Mouse (Mus musculus): Measurements from ENCODE around the gene Eif3l.

Eif3l gene

DNA sequence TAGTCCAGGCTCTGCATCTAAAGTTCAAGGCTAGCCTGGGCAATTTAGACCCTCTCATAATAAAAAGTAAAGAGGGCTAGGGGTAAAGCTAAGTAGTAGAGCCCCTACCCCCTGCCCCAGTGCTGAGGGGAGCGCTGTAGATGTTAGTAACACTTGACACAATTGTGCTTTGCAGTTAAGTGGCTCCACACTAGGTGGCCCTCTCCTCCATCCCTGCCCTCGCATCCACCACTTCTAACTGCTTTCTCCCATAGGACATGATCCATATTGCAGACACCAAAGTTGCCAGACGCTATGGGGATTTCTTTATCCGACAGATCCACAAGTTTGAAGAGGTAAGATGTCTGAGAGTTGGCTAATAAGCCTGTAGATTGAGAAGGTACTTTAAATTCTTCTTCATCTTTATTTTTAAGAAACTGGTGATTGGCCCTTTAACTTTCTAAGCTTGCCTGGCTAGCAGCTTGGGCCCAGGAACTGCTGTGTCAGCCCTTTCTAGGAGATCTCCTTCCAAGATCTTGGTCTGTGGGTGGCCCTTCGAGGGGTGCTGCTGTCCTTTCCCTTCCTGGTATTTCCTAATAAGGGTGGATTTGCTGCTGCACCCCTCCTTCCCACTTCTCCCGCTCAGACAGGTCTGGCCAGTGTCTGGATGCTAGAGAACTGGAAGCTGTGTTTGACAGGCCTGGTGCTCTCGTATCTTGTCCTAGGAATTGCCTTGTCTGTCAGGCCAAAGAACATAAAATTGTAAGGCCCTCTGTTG lies 18.3 kb downstream of the Eif3l start:
- DNase-seq (ENCODE audit: low read depth, low spot score): no peak

- DNase-seq (ENCODE audit: low read depth, low spot score): no peak
Observed at GRCm38 (mm10) chr15:79095483-79095882, 20.5 kb downstream of the Eif3l start.

- no peak for DNase-seq (ENCODE audit: low read depth, low spot score)
Observed at GRCm38 (mm10) chr15:79096556-79096955, 21.6 kb downstream of the Eif3l start.

GRCm38 (mm10) chr15:79097135-79097534 lies 22.2 kb downstream of the Eif3l start:
- no peak for DNase-seq (ENCODE audit: low read depth, low spot score)

DNA sequence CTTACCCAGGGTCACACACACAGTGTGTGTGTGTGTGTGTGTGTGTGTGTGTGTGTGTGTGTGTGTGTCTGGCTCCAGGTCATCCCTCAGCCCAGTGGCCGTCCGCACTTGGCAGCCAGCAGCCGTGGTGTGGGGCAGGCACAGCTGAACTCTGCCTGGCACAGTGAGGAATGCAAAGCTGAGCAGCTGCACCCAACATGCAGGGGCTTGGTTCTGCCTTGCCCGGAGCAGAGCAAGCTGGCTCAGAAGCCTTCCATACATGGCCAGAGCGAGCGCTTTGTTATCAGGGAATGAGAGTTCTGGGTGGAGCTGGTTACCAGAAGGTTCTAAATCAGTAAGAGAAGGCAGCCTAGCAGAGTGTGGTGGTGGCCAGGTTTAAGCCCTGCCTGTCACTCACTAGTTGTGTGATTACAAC lies 22.6 kb downstream of the Eif3l start:
- no peak for DNase-seq (ENCODE audit: low read depth, low spot score)

DNA sequence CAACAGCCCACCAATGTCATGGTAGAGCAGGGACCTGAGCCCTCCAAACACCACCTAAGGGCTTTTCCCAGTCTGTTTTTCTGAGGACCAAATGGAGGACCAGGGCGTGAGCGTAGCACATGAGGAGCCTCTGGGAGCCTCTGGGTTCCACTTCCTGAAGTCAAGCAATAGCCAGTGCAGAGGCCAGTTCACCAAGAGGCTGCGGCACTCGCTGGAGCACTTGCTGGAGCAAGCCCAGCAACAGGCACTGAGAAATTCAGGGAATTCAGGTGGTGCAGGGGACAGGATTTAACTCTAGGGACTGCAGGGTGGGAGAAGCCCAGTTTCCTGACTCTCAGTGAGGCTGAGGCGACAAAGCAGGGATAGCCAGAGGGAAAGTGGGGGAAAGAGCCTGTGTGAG lies 23.2 kb downstream of the Eif3l start:
- DNase-seq (ENCODE audit: low read depth, low spot score): no peak

DNA sequence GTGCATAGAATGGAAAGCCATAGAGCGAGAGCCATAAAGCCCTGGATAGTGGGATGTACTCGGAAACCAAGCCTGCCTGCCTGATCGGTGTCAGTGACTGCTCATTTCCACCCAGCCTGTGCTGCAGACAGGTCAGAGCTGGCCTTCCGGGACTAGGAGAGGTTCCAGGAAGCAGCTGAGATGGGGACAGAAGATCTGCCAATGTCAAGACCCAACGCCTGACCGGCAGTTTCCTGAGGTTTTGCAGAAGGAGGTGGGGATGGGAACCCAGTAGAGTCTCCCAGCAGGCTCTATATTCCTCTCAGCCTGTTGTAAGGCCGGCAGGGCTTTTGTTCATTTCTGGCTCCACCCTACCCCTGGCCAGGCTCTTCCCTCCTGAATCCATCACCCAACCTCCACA lies 23.9 kb downstream of the Eif3l start:
- no peak for DNase-seq (ENCODE audit: low read depth, low spot score)

DNA sequence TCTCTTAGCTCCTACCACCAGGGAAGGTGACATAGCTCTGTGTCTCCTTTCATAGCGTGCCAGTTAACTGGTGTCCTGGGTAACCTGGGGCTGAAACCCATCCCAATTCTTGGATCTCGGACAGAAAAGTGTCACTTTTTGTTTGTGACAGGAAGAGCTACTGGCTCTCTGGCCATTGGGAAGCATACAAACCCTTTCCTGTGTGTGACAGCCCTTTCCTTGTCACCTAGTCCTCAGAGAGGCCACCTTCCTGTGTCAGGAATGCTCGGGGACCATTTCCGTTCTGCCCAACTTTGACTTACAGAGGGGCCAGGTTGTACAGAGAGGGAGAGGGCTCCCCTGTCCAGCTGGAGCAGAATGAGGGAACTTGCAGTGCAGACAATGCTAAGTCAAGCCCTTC lies 24.5 kb downstream of the Eif3l start:
- no peak for DNase-seq (ENCODE audit: low read depth, low spot score)

- no peak for DNase-seq (ENCODE audit: low read depth, low spot score)
Observed at GRCm38 (mm10) chr15:79100391-79100790, 25.4 kb downstream of the Eif3l start.

- DNase-seq (ENCODE audit: low read depth, low spot score): no peak
Observed at GRCm38 (mm10) chr15:79101531-79101930, 26.6 kb downstream of the Eif3l start.

GRCm38 (mm10) chr15:79103264-79103663 lies 28.3 kb downstream of the Eif3l start:
- DNase-seq (ENCODE audit: low read depth, low spot score): no peak

- no peak for DNase-seq (ENCODE audit: low read depth, low spot score)
Observed at GRCm38 (mm10) chr15:79105804-79106203, 30.8 kb downstream of the Eif3l start.

DNA sequence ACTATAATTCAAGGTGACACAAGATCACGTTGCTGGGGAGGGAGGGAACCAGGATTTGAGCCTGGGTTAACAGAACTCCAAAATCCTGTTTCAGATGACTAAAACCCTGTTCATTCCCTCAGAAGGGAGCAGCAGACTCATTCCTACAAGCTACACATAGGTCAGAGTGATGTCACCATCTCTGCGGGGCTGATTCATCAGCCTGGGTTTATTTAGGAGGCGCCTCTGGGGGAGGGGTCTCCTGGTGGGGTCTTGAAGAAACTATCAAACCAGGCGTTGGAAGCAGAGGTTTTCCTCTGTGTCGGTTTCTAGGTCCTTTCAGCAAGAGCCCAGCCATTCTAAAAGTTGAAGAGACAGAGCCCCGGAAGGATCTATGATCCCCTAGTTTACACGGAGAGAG lies 33.0 kb downstream of the Eif3l start:
- DNase-seq (ENCODE audit: low read depth, low spot score): no peak

DNA sequence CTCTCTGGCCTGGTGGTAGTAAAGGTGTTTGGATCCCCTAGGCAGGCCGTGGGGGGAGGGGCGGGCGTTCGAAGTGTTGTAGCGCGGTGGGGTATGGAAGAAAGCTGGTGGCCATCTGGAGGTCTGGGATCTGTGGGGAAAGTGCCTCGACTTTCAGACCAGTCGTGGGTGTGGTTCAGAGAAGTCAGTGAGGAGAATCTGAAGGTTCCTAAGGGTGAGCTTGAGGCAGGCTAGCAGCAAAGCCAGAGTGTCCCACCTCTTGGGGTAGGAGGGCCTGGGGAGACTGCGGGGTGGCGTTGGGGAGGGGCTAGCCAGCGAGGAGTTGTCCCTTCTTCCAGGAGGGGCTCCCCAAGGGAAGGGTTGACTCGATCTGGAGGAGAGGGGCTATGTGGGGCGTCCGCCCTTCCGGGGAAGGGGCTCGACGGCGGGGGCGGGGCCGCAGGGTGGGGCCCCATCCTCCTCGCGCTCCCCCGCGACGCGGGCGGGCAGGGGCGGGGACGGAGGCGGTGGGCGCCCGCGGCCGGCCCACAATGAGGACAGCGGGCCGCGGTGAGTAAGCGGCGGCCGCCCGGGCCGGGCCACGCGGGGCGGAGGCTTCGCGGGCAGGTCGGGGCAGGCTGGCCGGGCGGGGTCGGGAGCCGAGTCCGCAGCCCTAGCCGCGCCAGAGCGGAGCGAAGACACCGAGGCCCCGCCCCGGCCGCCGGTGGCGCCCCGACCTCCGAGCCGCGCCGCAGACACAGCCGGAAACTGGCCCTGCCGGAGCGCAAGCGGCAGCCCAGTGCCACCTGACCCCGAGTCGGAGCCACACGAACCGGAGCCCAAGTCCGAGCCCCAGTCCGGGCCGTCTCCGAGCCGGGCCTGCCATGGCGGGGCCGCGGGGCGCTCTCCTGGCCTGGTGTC lies 33.7 kb downstream of the Eif3l start, which contains the start of gene Micall1:
Gene Micall1, plus strand, starts transcription at position 478 of the 900 bp plus-strand sequence.
- no peak for DNase-seq (ENCODE audit: low read depth, low spot score)

GRCm38 (mm10) chr15:79109321-79109934 lies 34.4 kb downstream of the Eif3l start:
- no peak for DNase-seq (ENCODE audit: low read depth, low spot score)

GRCm38 (mm10) chr15:79110031-79110430 lies 35.1 kb downstream of the Eif3l start:
- DNase-seq (ENCODE audit: low read depth, low spot score): no peak

DNA sequence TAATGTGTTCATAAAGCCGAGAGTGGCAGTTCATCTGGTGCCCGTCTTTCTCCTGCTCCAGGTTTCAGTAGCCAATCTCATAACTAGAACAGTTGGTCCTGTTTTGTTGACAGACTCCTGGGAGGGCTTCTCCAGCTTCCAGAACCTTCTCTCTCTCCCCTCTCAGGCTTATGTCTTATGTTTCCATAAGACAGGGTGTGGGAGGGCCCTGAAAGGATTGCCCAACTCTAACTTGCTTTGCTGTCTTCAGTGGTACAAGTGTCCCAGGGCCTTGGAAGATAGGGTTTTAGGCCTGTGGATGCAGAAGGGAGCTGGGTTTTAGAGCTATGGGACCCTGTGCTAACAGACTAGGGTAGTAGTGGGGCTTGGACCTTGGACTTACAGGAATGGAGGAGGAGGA lies 35.5 kb downstream of the Eif3l start:
- DNase-seq (ENCODE audit: low read depth, low spot score): no peak

GRCm38 (mm10) chr15:79111774-79112173 lies 36.8 kb downstream of the Eif3l start:
- no peak for DNase-seq (ENCODE audit: low read depth, low spot score)

DNA sequence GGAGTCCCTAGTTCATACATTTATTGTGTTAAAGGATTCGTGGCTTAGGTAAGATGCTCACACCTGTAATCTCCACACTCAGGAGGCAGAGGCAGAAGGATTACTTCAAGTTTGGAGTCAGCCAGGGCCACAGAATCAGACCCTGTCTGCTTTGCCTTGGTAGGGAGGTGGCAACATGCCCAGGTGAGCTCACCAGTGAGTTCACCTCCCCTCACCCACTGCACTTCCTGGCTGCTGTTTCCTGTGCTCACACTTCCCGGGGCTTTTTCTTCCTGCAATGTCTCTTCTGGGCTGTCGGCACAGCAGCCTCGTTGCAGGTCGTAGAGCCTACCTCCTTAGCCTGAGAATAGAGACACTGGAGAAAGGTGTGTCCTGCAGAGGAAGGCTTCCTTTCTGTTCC lies 40.3 kb downstream of the Eif3l start:
- no peak for DNase-seq (ENCODE audit: low read depth, low spot score)

GRCm38 (mm10) chr15:79119491-79119890 lies 44.5 kb downstream of the Eif3l start:
- no peak for DNase-seq (ENCODE audit: low read depth, low spot score)

DNA sequence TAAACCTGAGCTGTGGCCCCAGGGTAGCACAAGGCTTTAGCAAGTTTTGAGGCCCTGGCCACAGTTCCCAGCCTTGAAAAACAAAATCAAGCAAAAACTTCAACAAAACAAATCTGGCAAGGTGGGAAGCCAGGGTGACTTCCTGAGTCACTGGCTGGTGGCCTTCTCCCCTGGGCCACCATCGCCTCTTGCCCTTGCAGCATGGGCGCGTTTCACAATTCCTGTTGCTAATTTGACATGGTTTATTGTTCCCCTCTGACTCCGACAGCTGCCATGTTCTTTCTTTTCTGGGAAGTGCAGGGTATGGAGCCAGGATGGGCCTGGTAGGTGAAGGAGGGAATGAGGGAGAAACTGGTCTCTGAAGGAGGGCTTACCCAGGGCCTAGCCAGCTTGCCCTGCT lies 47.1 kb downstream of the Eif3l start:
- DNase-seq (ENCODE audit: low read depth, low spot score): no peak

DNA sequence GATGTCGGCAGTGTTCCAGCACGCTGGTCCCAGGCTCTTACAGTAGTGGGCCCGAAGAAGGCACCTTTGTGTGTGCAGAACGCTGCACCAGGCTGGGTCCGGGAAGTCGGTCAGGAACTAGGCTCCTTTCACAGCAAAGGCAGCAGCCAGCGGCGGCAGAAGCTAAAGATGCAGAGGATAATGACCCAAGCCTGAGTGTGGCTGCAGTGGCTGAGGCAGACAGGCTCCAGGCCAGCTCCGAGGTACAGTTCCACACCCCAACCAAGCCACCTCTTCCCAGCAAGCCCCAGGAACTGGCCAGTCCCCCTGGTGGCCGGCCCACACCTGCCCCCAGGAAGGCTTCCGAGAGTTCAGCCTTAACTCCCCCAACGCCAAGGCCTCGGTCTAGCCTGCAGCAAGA lies 47.6 kb downstream of the Eif3l start:
- no peak for DNase-seq (ENCODE audit: low read depth, low spot score)
